Mouse (Mus musculus): Measurements from ENCODE around the gene Tfec. TPM values are rescaled to one million over a fixed set of nuclear protein-coding genes. Genes with fewer than 3 reads are reported as not detected.

Gene Tfec
- 4.4 and 5.3 TPM in 2 replicates for polyA plus RNA-seq (2014; fragmentation: Nextera tagmentation; extraction: Ambion mirVana)

DNA sequence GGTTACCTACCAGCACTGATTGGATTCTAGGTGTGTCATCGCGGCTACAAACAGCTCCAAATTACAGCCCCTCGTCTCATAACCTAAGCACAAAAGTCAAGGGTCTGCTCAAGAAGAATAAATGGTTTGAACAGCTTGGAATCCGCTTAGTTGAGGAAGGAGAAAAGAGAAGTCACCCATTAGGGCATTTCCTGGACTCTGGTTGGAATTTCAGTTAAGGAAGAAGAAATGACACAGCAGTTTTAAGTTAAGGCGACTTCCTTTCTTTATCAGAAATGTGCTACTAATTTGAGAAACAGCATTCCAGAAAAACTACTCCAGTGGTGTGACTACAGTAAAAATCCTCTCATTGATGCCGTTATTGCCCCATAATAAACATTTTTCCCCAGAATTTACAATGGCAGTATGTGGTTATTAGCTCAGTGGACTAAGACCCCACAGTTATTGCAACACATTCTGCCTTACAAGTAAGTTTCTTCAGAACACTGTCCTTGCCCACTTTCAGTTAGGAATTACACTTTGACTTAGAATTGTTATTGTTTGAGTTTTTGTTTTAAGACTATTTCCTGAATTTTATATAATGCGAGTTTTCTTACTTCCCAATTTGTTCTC lies at the start of gene Tfec:
Gene Tfec (minus strand): TSS at position 191 of the 612 bp plus-strand sequence.
- no peak within 1 kb of the TSS for H3K4me3 ChIP-seq (ENCODE audit: low read depth, low read length)
- no peak within 1 kb of the TSS for H3K27ac ChIP-seq (ENCODE audit: low read depth, low read length)
- H3K9me3 ChIP-seq (ENCODE audit: control insufficient read depth, low read length): no peaks in the 10 kb centered on the region
- WGBS: 46% methylated on average over 7 of the region's 7 CpGs
- no peak within 1 kb of the TSS for H3K9ac ChIP-seq (ENCODE audit: low read depth, low read length)
- DNase-seq (ENCODE audit: low spot score): no peak
- H3K27me3 ChIP-seq (replicated peaks; ENCODE audit: control insufficient read depth, insufficient read depth, low read length): no peaks in the 10 kb centered on the region
- H3K4me1 ChIP-seq (replicated peaks; ENCODE audit: control insufficient read depth, insufficient read depth, low read length): no peaks in the 10 kb centered on the region
- H3K4me2 ChIP-seq: no peak within 1 kb of the TSS
- no peaks in the 10 kb centered on the region for H3K36me3 ChIP-seq (ENCODE audit: control insufficient read depth, insufficient read depth, low read length)
- ATAC-seq (replicated peaks; ENCODE audit: low FRiP score): no peak

- 65% methylated on average over 3 of the region's 3 CpGs for WGBS
- H3K9me3 ChIP-seq (ENCODE audit: control insufficient read depth, low read length): no peaks in the 10 kb centered on the region
- DNase-seq (ENCODE audit: low spot score) (no peak), ATAC-seq (replicated peaks; ENCODE audit: low FRiP score) (no peak)
- no peak overlapping the region for H3K4me3 ChIP-seq (ENCODE audit: low read depth, low read length)
- no peaks in the 10 kb centered on the region for H3K4me1 ChIP-seq (replicated peaks; ENCODE audit: control insufficient read depth, insufficient read depth, low read length)
- no peaks in the 10 kb centered on the region for H3K36me3 ChIP-seq (ENCODE audit: control insufficient read depth, insufficient read depth, low read length)
- no peaks in the 10 kb centered on the region for H3K27me3 ChIP-seq (replicated peaks; ENCODE audit: control insufficient read depth, insufficient read depth, low read length)
- H3K4me2 ChIP-seq: no peak overlapping the region
- no peak overlapping the region for H3K9ac ChIP-seq (ENCODE audit: low read depth, low read length)
- H3K27ac ChIP-seq (ENCODE audit: low read depth, low read length): no peak overlapping the region
Measured at GRCm38 (mm10) chr6:16947837-16948236, 49.6 kb upstream of the Tfec start.

GRCm38 (mm10) chr6:16943513-16943912 lies 45.3 kb upstream of the Tfec start:
- ATAC-seq (replicated peaks; ENCODE audit: low FRiP score) (no peak), DNase-seq (ENCODE audit: low spot score) (no peak)
- Histone ChIP-seq H3K4me2 (no peak overlapping the region), H3K27ac (ENCODE audit: low read depth, low read length) (no peak overlapping the region), H3K4me3 (ENCODE audit: low read depth, low read length) (no peak overlapping the region), H3K9ac (ENCODE audit: low read depth, low read length) (no peak overlapping the region), H3K9me3 (ENCODE audit: control insufficient read depth, low read length) (no peaks in the 10 kb centered on the region), H3K36me3 (ENCODE audit: control insufficient read depth, insufficient read depth, low read length) (no peaks in the 10 kb centered on the region), H3K4me1 (replicated peaks; ENCODE audit: control insufficient read depth, insufficient read depth, low read length) (no peaks in the 10 kb centered on the region), H3K27me3 (replicated peaks; ENCODE audit: control insufficient read depth, insufficient read depth, low read length) (no peaks in the 10 kb centered on the region)
- WGBS: 55% methylated on average over 3 of the region's 3 CpGs

DNA sequence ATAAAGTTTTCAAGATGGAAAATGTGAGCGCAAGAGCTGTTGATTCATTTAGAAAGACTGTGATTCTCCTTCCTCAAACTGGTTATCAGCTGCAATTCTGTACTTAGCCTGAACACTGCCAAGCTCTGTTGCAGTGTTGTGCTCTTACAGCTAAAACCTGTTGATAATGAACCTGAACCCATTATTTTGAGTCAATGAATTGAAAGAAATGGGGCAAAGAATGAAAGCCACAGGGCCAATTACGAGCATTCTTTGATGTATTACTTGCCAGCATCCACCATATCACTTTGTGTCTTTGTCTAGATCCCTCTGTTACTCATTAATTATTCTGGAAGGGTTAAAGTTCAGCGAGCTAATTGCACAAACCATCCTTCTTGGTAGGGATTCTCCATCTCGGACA lies 44.2 kb upstream of the Tfec start:
- 70% methylated on average over 4 of the region's 4 CpGs for WGBS

DNA sequence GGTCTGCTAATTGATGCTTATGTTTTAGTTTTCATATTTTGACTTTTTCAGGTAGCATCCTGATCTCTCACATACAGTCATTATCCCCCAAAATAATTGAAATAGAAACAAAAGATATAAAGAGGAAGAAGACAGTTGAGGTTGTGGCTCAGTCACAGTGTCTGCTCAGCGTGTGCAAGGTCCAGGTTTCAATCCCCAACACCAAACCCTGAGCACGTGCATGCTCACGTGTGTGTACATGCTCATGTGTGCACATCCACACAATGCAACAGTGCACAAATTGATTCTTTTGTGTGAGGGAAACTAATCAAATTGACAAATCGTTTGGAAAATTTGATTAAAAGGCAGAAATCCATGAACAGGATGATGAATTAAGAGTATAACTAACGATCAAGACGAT lies 32.8 kb upstream of the Tfec start:
- no peak for DNase-seq (ENCODE audit: low spot score)
- Histone ChIP-seq H3K4me2 (no peak overlapping the region), H3K27ac (ENCODE audit: low read depth, low read length) (no peak overlapping the region), H3K4me1 (replicated peaks; ENCODE audit: control insufficient read depth, insufficient read depth, low read length) (no peaks in the 10 kb centered on the region), H3K9me3 (ENCODE audit: control insufficient read depth, low read length) (no peaks in the 10 kb centered on the region), H3K27me3 (replicated peaks; ENCODE audit: control insufficient read depth, insufficient read depth, low read length) (no peaks in the 10 kb centered on the region), H3K36me3 (ENCODE audit: control insufficient read depth, insufficient read depth, low read length) (no peaks in the 10 kb centered on the region), H3K4me3 (ENCODE audit: low read depth, low read length) (no peak overlapping the region), H3K9ac (ENCODE audit: low read depth, low read length) (no peak overlapping the region)
- 83% methylated on average over 6 of the region's 6 CpGs for WGBS
- no peak for ATAC-seq (replicated peaks; ENCODE audit: low FRiP score)

More for the DNA sequence above, 44.2 kb upstream of the Tfec start:
- Histone ChIP-seq H3K27ac (ENCODE audit: low read depth, low read length) (no peak overlapping the region), H3K4me3 (ENCODE audit: low read depth, low read length) (no peak overlapping the region), H3K36me3 (ENCODE audit: control insufficient read depth, insufficient read depth, low read length) (no peaks in the 10 kb centered on the region), H3K4me1 (replicated peaks; ENCODE audit: control insufficient read depth, insufficient read depth, low read length) (no peaks in the 10 kb centered on the region), H3K9me3 (ENCODE audit: control insufficient read depth, low read length) (no peaks in the 10 kb centered on the region), H3K9ac (ENCODE audit: low read depth, low read length) (no peak overlapping the region), H3K4me2 (no peak overlapping the region), H3K27me3 (replicated peaks; ENCODE audit: control insufficient read depth, insufficient read depth, low read length) (no peaks in the 10 kb centered on the region)
- ATAC-seq (replicated peaks; ENCODE audit: low FRiP score): no peak
- no peak for DNase-seq (ENCODE audit: low spot score)

DNA sequence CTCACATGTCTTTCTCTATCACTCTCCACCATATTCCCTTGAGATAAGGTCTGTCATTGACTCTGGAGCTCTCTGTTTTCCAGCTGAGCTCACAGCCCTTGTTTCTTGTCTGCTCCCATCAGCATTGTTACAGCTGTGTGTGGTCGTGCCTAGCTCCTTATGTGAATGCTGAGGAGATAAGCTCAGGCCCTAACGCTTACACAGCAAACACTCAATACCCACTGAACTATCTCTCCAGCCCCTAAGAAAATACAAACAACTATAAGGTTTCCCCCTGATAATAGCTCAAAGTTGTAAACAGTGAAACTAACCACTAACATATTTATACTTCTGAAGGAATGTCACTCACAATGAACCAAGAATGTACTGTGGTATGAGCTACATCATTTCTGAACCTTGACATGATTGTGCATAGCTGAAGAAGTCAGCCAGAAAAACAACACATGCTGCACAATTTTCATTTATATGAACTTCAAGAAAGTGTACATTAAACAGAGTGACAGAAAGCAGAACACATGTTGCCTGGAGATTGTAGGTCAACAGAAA lies 21.9 kb upstream of the Tfec start:
- Histone ChIP-seq H3K4me1 (replicated peaks; ENCODE audit: control insufficient read depth, insufficient read depth, low read length) (no peaks in the 10 kb centered on the region), H3K27me3 (replicated peaks; ENCODE audit: control insufficient read depth, insufficient read depth, low read length) (no peaks in the 10 kb centered on the region), H3K4me3 (ENCODE audit: low read depth, low read length) (no peak overlapping the region), H3K9ac (ENCODE audit: low read depth, low read length) (no peak overlapping the region), H3K36me3 (ENCODE audit: control insufficient read depth, insufficient read depth, low read length) (no peaks in the 10 kb centered on the region), H3K27ac (ENCODE audit: low read depth, low read length) (no peak overlapping the region), H3K9me3 (ENCODE audit: control insufficient read depth, low read length) (no peaks in the 10 kb centered on the region), H3K4me2 (no peak overlapping the region)
- DNase-seq (ENCODE audit: low spot score): no peak
- WGBS: 15% methylated on average over 2 of the region's 2 CpGs
- ATAC-seq (replicated peaks; ENCODE audit: low FRiP score): 0 out of 2 replicates have a peak, but pooled peaks have one; percentile 39

DNA sequence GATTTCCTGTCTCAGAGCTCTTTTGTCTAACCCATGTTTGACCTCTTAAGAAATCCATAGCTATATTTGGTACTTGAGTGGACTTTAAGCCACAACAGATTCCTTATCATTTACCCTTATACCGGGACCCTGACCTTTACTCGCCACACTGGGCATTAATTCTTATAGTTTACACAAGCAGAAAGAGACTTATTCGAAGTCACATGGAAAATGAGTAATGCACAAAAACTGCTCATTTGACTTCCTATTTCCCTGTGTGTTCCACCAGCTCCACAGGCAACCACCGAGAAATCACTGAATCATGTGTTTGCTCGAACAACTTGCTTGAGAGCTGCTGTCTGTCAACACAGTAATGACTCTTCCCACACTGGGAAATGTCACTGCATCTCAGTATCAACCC lies 6.4 kb downstream of the Tfec start:
- Histone ChIP-seq H3K4me1 (replicated peaks; ENCODE audit: control insufficient read depth, insufficient read depth, low read length) (no peaks in the 10 kb centered on the region), H3K9me3 (ENCODE audit: control insufficient read depth, low read length) (no peaks in the 10 kb centered on the region), H3K4me3 (ENCODE audit: low read depth, low read length) (no peak overlapping the region), H3K27ac (ENCODE audit: low read depth, low read length) (no peak overlapping the region), H3K27me3 (replicated peaks; ENCODE audit: control insufficient read depth, insufficient read depth, low read length) (no peaks in the 10 kb centered on the region), H3K36me3 (ENCODE audit: control insufficient read depth, insufficient read depth, low read length) (no peaks in the 10 kb centered on the region), H3K4me2 (no peak overlapping the region), H3K9ac (ENCODE audit: low read depth, low read length) (no peak overlapping the region)
- 40% methylated on average over 5 of the region's 5 CpGs for WGBS
- DNase-seq (ENCODE audit: low spot score) (no peak), ATAC-seq (replicated peaks; ENCODE audit: low FRiP score) (no peak)

GRCm38 (mm10) chr6:16883537-16884307 lies 14.5 kb downstream of the Tfec start:
- H3K4me2 ChIP-seq: no peak overlapping the region
- H3K4me3 ChIP-seq (ENCODE audit: low read depth, low read length): no peak overlapping the region
- H3K27me3 ChIP-seq (replicated peaks; ENCODE audit: control insufficient read depth, insufficient read depth, low read length): no peaks in the 10 kb centered on the region
- H3K4me1 ChIP-seq (replicated peaks; ENCODE audit: control insufficient read depth, insufficient read depth, low read length): no peaks in the 10 kb centered on the region
- 50% methylated on average over 5 of the region's 5 CpGs for WGBS
- ATAC-seq (replicated peaks; ENCODE audit: low FRiP score) (no peak), DNase-seq (ENCODE audit: low spot score) (no peak)
- no peak overlapping the region for H3K9ac ChIP-seq (ENCODE audit: low read depth, low read length)
- no peaks in the 10 kb centered on the region for H3K36me3 ChIP-seq (ENCODE audit: control insufficient read depth, insufficient read depth, low read length)
- no peak overlapping the region for H3K27ac ChIP-seq (ENCODE audit: low read depth, low read length)
- no peaks in the 10 kb centered on the region for H3K9me3 ChIP-seq (ENCODE audit: control insufficient read depth, low read length)
